21 mouse cellular contexts compared by ENCODE assay signal in genomic region chr2:92582596-92582995, GRCm38 (mm10). TPM values are rescaled to one million over a fixed set of nuclear protein-coding genes. Genes with fewer than 3 reads are reported as not detected.
A peak's percentile ranks its signal among the peaks of the same experiment; 100 is the strongest.
DNase-seq lines count a peak whose midpoint lies in the region; ATAC-seq lines count a peak whose summit lies in the region.
"Had no signal": no experiment of that assay in that cellular context is flagged by ENCODE, and none has a peak within 500 bp of the region (broad histone marks: within the 10 kb centered on the region; RNA-seq: fewer than 3 reads in every experiment).

No protein-coding gene starts in this region.

- no peaks in the 10 kb centered on the region for H3K36me3 ChIP-seq in kidney, embryonic 15.5 days
- H3K36me3 ChIP-seq in limb, embryonic 11.5 days (ENCODE audit: control insufficient read depth, insufficient read depth, low read length) = no peaks in the 10 kb centered on the region
- H3K36me3 ChIP-seq: embryonic facial prominence, embryonic 13.5 days; hindbrain, embryonic 13.5 days; limb, embryonic 13.5 days; neural tube, embryonic 12.5 days had no signal

- 56% methylated on average over 5 of the region's 5 CpGs for WGBS in kidney, embryonic 15.5 days
- 49% methylated on average over 5 of the region's 5 CpGs for WGBS in limb, embryonic 11.5 days

- H3K4me1 ChIP-seq in kidney, embryonic 15.5 days = peaks cover 10% of the 10 kb centered on the region; the same call in 1 of the 2 replicates
- peaks cover 4% of the 10 kb centered on the region for H3K4me1 ChIP-seq in limb, embryonic 11.5 days (ENCODE audit: control insufficient read depth, insufficient read depth, low read length)
- H3K4me1 ChIP-seq: embryonic facial prominence, embryonic 13.5 days; hindbrain, embryonic 13.5 days; limb, embryonic 13.5 days; megakaryocyte, embryonic 14.5 days; neural tube, embryonic 12.5 days had no signal

- ATAC-seq in kidney, embryonic 15.5 days (replicated peaks; ENCODE audit: low FRiP score) = peak; percentile 89
- no peak for ATAC-seq in limb, embryonic 11.5 days (ENCODE audit: insufficient number of reproducible peaks, low FRiP score, low TSS enrichment, low read depth)
- ATAC-seq: lung, postnatal 0 days; midbrain, embryonic 16.5 days had no signal

- no peaks in the 10 kb centered on the region for H3K27me3 ChIP-seq in kidney, embryonic 15.5 days
- H3K27me3 ChIP-seq in limb, embryonic 11.5 days (ENCODE audit: control insufficient read depth, insufficient read depth, low read length) = no peaks in the 10 kb centered on the region
- H3K27me3 ChIP-seq: embryonic facial prominence, embryonic 13.5 days; hindbrain, embryonic 13.5 days; limb, embryonic 13.5 days; neural tube, embryonic 12.5 days had no signal

- no peaks in the 10 kb centered on the region for H3K9me3 ChIP-seq in kidney, embryonic 15.5 days (replicated peaks)
- no peaks in the 10 kb centered on the region for H3K9me3 ChIP-seq in limb, embryonic 11.5 days (ENCODE audit: control insufficient read depth, low read length)
- H3K9me3 ChIP-seq: embryonic facial prominence, embryonic 13.5 days; neural tube, embryonic 12.5 days had no signal

- no peak overlapping the region for H3K4me3 ChIP-seq in kidney, embryonic 15.5 days (replicated peaks)
- H3K4me3 ChIP-seq in limb, embryonic 11.5 days (ENCODE audit: low read depth, low read length) = no peak overlapping the region
- H3K4me3 ChIP-seq: embryonic facial prominence, embryonic 13.5 days; hindbrain, embryonic 13.5 days; left cerebral cortex, adult 2 months; limb, embryonic 13.5 days; megakaryocyte, embryonic 14.5 days; neural tube, embryonic 12.5 days had no signal

- H3K27ac ChIP-seq in kidney, embryonic 15.5 days = 0 out of 2 replicates have a peak overlapping the region, but pooled peaks have one; percentile 42
- H3K27ac ChIP-seq in limb, embryonic 11.5 days (replicated peaks; ENCODE audit: low read depth, low read length) = no peak overlapping the region
- H3K27ac ChIP-seq: embryonic facial prominence, embryonic 13.5 days; hindbrain, embryonic 13.5 days; left cerebral cortex, adult 2 months; limb, embryonic 13.5 days; neural tube, embryonic 12.5 days had no signal

- peak; percentile 25 for DNase-seq in forelimb bud, embryonic 11.5 days (ENCODE audit: low read depth, low spot score)
- peak; percentile 35 for DNase-seq in limb, embryonic 11.5 days (ENCODE audit: low spot score)
- DNase-seq in yolk sac, embryonic 10.5 days (ENCODE audit: low spot score) = peak; percentile 40
- no peak for DNase-seq in heart, adult 9 months (ENCODE audit: low spot score in 2 of 2)
- DNase-seq in gastrocnemius, adult 18-20 months (ENCODE audit: low spot score) = no peak
- no peak for DNase-seq in adrenal gland, postnatal 10 days
- DNase-seq: adrenal gland, postnatal 36 days; cerebellum, postnatal 10 days; heart, adult 11 months; right cerebral cortex, postnatal 4 days; thymus, adult 2 months had no signal

- no peak overlapping the region for H3K9ac ChIP-seq in kidney, embryonic 15.5 days
- no peak overlapping the region for H3K9ac ChIP-seq in limb, embryonic 11.5 days (ENCODE audit: low read length)
- H3K9ac ChIP-seq: embryonic facial prominence, embryonic 13.5 days; hindbrain, embryonic 13.5 days; limb, embryonic 13.5 days; neural tube, embryonic 12.5 days had no signal

- H3K4me2 ChIP-seq in kidney, embryonic 15.5 days = no peak overlapping the region
- no peak overlapping the region for H3K4me2 ChIP-seq in limb, embryonic 11.5 days (ENCODE audit: low read depth, severe bottlenecking)
- H3K4me2 ChIP-seq: embryonic facial prominence, embryonic 13.5 days; hindbrain, embryonic 13.5 days; limb, embryonic 13.5 days; neural tube, embryonic 12.5 days had no signal

RNA-seq across cellular contexts. Expression of gene Chst1, which starts 16.9 kb away (rescaled TPM):
- polyA plus RNA-seq in kidney, embryonic 15.5 days (2015; fragmentation: Nextera tagmentation; extraction: Ambion mirVana) = 7.7 and 9.2 TPM in 2 replicates
- polyA plus RNA-seq in limb, embryonic 11.5 days (2014; fragmentation: Nextera tagmentation; extraction: Ambion mirVana) = 2.3 and 2.5 TPM in 2 replicates
- total RNA-seq in gastrocnemius, adult 18-20 months (2021) = 1 to 10 TPM in 1 of 2 experiments, under 1 TPM in 1; 0.80 to 1.9 TPM
- total RNA-seq in adrenal gland, postnatal 10 days (2021) = 10 to 100 TPM in 1 of 2 experiments, 1 to 10 TPM in 1; 9.6 to 13.0 TPM
- total RNA-seq: CH12.LX had no signal

Comparison
In these comparisons a context has a peak if more than half of its experiments do, and no peak if none do; other contexts are left out.
1. DNase-seq: peak in forelimb bud, embryonic 11.5 days (single experiment), limb, embryonic 11.5 days (single experiment) and yolk sac, embryonic 10.5 days (single experiment); none in heart, adult 9 months (0 of 2), gastrocnemius, adult 18-20 months (single experiment) and adrenal gland, postnatal 10 days (single experiment).